Mouse (Mus musculus): ENCODE measurements around the gene B4gat1. TPM values are rescaled to one million over a fixed set of nuclear protein-coding genes. Genes with fewer than 3 reads are reported as not detected.

The B4gat1 gene
- total and polyA plus RNA-seq, 3 experiments = 6.9 to 9.6 TPM; not detected in 1

DNA sequence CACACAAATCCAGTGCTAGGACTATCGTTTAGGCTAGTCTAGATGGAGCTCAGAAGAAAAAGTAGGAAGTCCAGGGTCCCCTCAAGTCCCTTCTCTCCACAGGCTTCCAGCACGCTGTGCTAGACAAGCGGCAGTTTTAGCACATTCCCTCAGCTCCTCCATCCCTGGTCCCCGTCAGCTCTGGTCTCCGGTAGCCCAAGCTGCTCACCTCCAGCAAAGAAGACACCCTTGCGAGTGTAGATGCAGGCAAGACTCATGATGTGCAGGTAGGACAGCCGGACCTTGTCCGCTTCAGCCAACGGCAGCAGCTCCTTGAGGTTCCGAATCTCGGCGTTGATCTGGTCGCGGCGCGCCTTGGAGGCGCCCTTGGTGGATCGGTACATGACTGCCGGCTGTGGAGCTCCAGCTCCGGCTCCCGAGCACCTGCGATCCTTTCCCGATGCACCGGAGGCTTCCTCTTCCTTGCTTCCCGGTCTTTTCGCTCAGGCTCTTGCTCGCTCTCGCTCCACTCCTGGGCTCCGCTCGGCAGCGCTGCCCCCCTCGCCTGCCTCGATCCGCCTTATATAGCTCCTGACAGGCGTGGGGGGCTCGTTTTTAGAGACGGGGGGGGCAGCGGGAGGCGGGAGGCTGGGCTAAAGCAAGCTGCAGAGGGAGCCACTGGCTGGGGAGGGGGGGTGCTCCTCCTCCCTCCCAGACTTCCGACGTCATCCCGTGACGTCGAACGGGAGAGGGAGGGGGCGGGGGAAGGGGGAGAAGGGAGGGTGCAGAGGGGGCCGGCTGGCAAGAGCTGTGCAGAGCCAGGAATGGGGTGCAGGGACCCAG lies 49.0 kb upstream of the B4gat1 start:
- no peaks in the 10 kb centered on the region for H3K36me3 ChIP-seq (ENCODE audit: control insufficient read depth in 1 of 2, insufficient read depth in 2 of 2, low read length in 2 of 2)
- TF ChIP-seq BHLHE40 (IDR thresholded peaks at IDR 0.05; ENCODE audit: borderline replicate concordance, low read depth, low read length) (no peak), EP300 (IDR thresholded peaks at IDR 0.05; ENCODE audit: low read depth in 1 of 2, low read length in 2 of 2) (no peak), POLR2A (IDR thresholded peaks at IDR 0.05; ENCODE audit: control insufficient read depth in 1 of 2, insufficient read depth in 1 of 2, low read depth in 1 of 2, low read length in 2 of 2, poor library complexity in 1 of 2) (no peak), HCFC1 (IDR thresholded peaks at IDR 0.05; ENCODE audit: low read depth, low read length) (no peak), ZNF384 (IDR thresholded peaks at IDR 0.05; ENCODE audit: low read depth, low read length) (no peak), NRF1 (IDR thresholded peaks at IDR 0.05; ENCODE audit: insufficient read depth, low read depth, low read length, poor library complexity, severe bottlenecking) (no peak), RAD21 (IDR thresholded peaks at IDR 0.05; ENCODE audit: low read depth, low read length) (no peak), POLR2AphosphoS2 (IDR thresholded peaks at IDR 0.05; ENCODE audit: low read length) (no peak), ZMIZ1 (IDR thresholded peaks at IDR 0.05; ENCODE audit: low read depth, low read length) (no peak)
- no peak overlapping the region for H3K27ac ChIP-seq (ENCODE audit: control insufficient read depth, low read depth, low read length)
- H3K27me3 ChIP-seq (ENCODE audit: control insufficient read depth in 1 of 2, insufficient read depth in 2 of 2, low read length in 2 of 2) = 0 out of 4 replicates have a peak, but pooled peaks cover 0 to 1% of the 10 kb centered on the region in 2 experiments
- no peaks in the 10 kb centered on the region for H3K4me1 ChIP-seq (ENCODE audit: control insufficient read depth in 1 of 2, insufficient read depth in 2 of 2, low read length in 2 of 2)
- H3K79me2 ChIP-seq (ENCODE audit: control insufficient read depth, insufficient read depth, low read length, poor library complexity) = no peaks in the 10 kb centered on the region
- H3K9ac ChIP-seq (ENCODE audit: control insufficient read depth, low read depth, low read length, poor library complexity, severe bottlenecking) = no peak overlapping the region
- H3K9me3 ChIP-seq (replicated peaks; ENCODE audit: insufficient read depth, low read length) = no peaks in the 10 kb centered on the region
- no peak for DNase-seq (ENCODE audit: low read depth, low spot score)
- no peak overlapping the region for H3K4me3 ChIP-seq (ENCODE audit: control insufficient read depth in 1 of 2, insufficient read depth in 1 of 2, low read depth in 2 of 2, low read length in 2 of 2)

DNA sequence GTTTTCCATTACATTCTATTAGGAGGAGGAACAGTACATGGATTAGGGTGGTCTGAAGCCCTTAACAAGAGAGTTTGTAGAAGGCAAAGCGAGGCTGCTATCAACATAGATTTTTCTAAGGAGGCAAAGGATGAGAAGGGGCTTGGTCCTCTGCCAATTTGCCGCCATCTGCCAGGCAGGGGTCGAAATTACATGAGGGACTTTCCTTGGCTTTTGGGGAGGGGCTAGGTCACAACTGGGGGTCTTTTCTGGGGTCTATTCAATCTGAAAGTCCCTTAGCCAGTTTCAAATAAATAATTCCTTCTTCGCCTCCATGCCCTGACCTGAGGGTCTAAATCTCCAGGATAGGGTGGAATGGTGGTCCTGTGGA lies 48.4 kb upstream of the B4gat1 start, which contains the start of gene Npas4:
Npas4 (minus strand) TSS at position 61 of the 370 bp plus-strand sequence.
- Histone ChIP-seq H3K4me1 (ENCODE audit: control insufficient read depth in 1 of 2, insufficient read depth in 2 of 2, low read length in 2 of 2) (no peaks in the 10 kb centered on the region), H3K79me2 (ENCODE audit: control insufficient read depth, insufficient read depth, low read length, poor library complexity) (no peaks in the 10 kb centered on the region), H3K9ac (ENCODE audit: control insufficient read depth, low read depth, low read length, poor library complexity, severe bottlenecking) (no peak within 1 kb of the TSS), H3K4me3 (ENCODE audit: control insufficient read depth in 1 of 2, insufficient read depth in 1 of 2, low read depth in 2 of 2, low read length in 2 of 2) (no peak within 1 kb of the TSS), H3K27ac (ENCODE audit: control insufficient read depth, low read depth, low read length) (no peak within 1 kb of the TSS), H3K9me3 (replicated peaks; ENCODE audit: insufficient read depth, low read length) (no peaks in the 10 kb centered on the region), H3K36me3 (ENCODE audit: control insufficient read depth in 1 of 2, insufficient read depth in 2 of 2, low read length in 2 of 2) (no peaks in the 10 kb centered on the region), H3K27me3 (ENCODE audit: control insufficient read depth in 1 of 2, insufficient read depth in 2 of 2, low read length in 2 of 2) (0 out of 4 replicates have a peak, but pooled peaks cover 0 to 1% of the 10 kb centered on the region in 2 experiments)
- TF ChIP-seq MYB (IDR thresholded peaks at IDR 0.05; ENCODE audit: low read depth, low read length) = no peak
- TF ChIP-seq POLR2A (IDR thresholded peaks at IDR 0.05; ENCODE audit: control insufficient read depth in 1 of 2, insufficient read depth in 1 of 2, low read depth in 1 of 2, low read length in 2 of 2, poor library complexity in 1 of 2) = no peak
- no peak for TF ChIP-seq NRF1 (IDR thresholded peaks at IDR 0.05; ENCODE audit: insufficient read depth, low read depth, low read length, poor library complexity, severe bottlenecking)
- TF ChIP-seq KAT2A (conservative IDR thresholded peaks at IDR 0.05; ENCODE audit: low read depth, low read length) = no peak
- TF ChIP-seq RAD21 (IDR thresholded peaks at IDR 0.05; ENCODE audit: low read depth, low read length) = no peak
- no peak for TF ChIP-seq ZKSCAN1 (IDR thresholded peaks at IDR 0.05; ENCODE audit: low read depth, low read length)
- no peak for TF ChIP-seq MAX (IDR thresholded peaks at IDR 0.05; ENCODE audit: low read length)
- TF ChIP-seq CTCF (IDR thresholded peaks at IDR 0.05 in 2 of 3, conservative IDR thresholded peaks at IDR 0.05 in 1 of 3; ENCODE audit: control insufficient read depth in 1 of 3, insufficient read depth in 1 of 3, low read depth in 2 of 3, low read length in 3 of 3, poor library complexity in 1 of 3, severe bottlenecking in 1 of 3) = no peak
- TF ChIP-seq ZNF384 (IDR thresholded peaks at IDR 0.05; ENCODE audit: low read depth, low read length) = no peak
- TF ChIP-seq MYC (IDR thresholded peaks at IDR 0.05; ENCODE audit: low read depth, low read length) = no peak
- no peak for TF ChIP-seq RCOR1 (IDR thresholded peaks at IDR 0.05; ENCODE audit: low read depth, low read length)
- TF ChIP-seq SIN3A (IDR thresholded peaks at IDR 0.05; ENCODE audit: low read length) = no peak
- no peak for TF ChIP-seq ELF1 (IDR thresholded peaks at IDR 0.05; ENCODE audit: low read depth, low read length)
- TF ChIP-seq MAFK (IDR thresholded peaks at IDR 0.05; ENCODE audit: borderline replicate concordance, low read depth, low read length) = no peak
- TF ChIP-seq TCF12 (IDR thresholded peaks at IDR 0.05; ENCODE audit: low read depth, low read length) = no peak
- no peak for TF ChIP-seq UBTF (IDR thresholded peaks at IDR 0.05; ENCODE audit: borderline replicate concordance, insufficient read depth, low read depth, low read length)
- TF ChIP-seq MAZ (IDR thresholded peaks at IDR 0.05; ENCODE audit: low read depth, low read length) = no peak
- DNase-seq (ENCODE audit: low read depth, low spot score) = no peak

All from MEL (cell line).